Mouse (Mus musculus) E14TG2a.4 (cell line): ENCODE measurements around the gene A430078G23Rik.

ENCODE experiments used
- CTCF ChIP-seq: conservative IDR thresholded peaks from 2 replicates; pipeline ENCODE4 v1.5.1; 2014; ENCODE audit warnings: low read length
- NANOG ChIP-seq: IDR thresholded peaks from 2 replicates; pipeline ENCODE4 v1.6.1; 2014; ENCODE audit warnings: borderline replicate concordance, low read length, mixed read lengths
- POU5F1 ChIP-seq: IDR thresholded peaks from 2 replicates; pipeline ENCODE4 v1.6.1; 2014; ENCODE audit warnings: low read length, borderline replicate concordance

- no peak for TF ChIP-seq CTCF
- TF ChIP-seq NANOG = no peak
- TF ChIP-seq POU5F1 = no peak
Observed at GRCm38 (mm10) chr8:3309636-3310035, 43.6 kb upstream of the A430078G23Rik start.
